Mouse (Mus musculus) spleen, adult 10 weeks (tissue): Measurements from ENCODE around the gene E330014E10Rik. TPM values are rescaled to one million over a fixed set of nuclear protein-coding genes. Genes with fewer than 3 reads are reported as not detected.

Experiments
- polyA plus RNA-seq: library from polyadenylated mRNA; stranded (reverse); fragments of 350-450 nt; fragmentation: Illumina TruSeq; extraction: RNeasy Lipid Tissue Mini Kit (QIAGEN cat#74804); gene quantifications from one replicate; pipeline ENCODE4 v1.2.3, GENCODE M21; 2015; ENCODE audit warnings: low replicate concordance; ENCODE audit not compliant: insufficient read depth

Gene E330014E10Rik
- not detected for polyA plus RNA-seq

DNA sequence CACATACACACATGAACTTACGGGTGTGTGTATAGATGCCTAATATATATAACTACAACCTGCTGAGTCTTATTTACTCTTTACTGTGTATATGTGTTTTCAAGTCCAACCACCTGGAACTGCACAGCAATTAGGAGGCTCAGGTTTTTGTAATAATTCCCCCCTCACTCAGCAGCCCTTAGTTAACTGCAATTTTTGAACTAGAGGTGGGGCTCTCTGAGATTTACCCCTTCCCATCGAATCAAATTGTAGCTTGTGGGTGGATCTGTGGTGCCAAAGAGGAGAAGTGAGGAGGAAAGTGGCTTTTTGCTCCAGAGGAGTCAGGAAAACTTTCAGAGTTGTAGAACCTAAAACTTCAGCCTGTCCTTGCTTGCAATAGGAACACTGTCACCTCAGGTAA is at the start of gene E330014E10Rik:
E330014E10Rik (plus strand) TSS at position 301 of the 400 bp plus-strand sequence.

GRCm38 (mm10) chr5:95736073-95736472 is 39.7 kb upstream of the E330014E10Rik start, which contains the start of gene Gm7978:
TSS of gene Gm7978 (minus strand) at chr5:95736173.

DNA sequence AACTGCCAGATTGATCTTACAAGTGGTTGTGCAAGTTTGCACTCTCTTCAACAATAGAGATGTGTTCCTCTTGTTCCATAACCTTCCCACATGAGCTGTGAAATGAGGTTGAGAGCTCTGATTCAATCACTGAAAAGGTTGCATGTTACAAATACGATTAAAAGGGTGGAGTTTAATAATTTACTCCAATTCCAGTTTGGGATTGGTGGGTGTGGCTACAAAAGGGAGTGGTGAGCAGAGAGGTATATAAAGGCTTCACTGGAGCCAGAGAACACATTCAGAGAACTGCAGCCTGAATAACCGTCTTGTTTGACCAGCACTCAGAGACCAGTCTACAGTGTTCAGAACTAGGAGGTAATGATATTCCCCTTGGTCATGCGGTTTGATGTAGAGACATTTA is 34.1 kb upstream of the E330014E10Rik start, which contains the start of gene Gm7982:
Gm7982 (plus strand) TSS at position 301 of the 400 bp plus-strand sequence.

Other genes starting within 250 kb of the E330014E10Rik start
- not detected for gene Gm7971, start 181.1 kb upstream of the E330014E10Rik start, polyA plus RNA-seq
- gene Gm7978, start 39.8 kb upstream of the E330014E10Rik start, polyA plus RNA-seq: not detected
- gene Gm7982, start 34.0 kb upstream of the E330014E10Rik start, polyA plus RNA-seq: not detected
- 547 TPM for gene Cxcl13, start 181.0 kb downstream of the E330014E10Rik start, polyA plus RNA-seq